Mouse (Mus musculus): ENCODE data around the gene Synpo2.

Gene Synpo2

DNA sequence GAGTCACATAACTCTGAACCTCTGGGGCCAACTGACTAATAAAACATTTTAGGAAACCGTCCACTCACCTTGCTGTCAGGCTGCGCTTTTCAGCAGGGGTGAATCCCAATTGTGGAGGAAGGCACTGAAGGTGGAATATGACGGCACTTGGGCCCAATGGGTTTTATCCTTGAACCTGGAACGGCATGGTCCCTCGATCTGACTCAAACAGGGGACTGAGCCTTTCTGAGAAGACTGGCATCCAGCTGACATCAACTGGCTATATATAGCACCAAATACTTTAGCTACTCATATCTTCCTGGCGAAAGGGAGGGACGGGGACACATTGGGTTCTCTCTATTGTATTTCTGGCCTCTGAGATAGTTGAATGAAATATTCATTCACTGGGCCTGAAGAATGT is 201.2 kb downstream of the Synpo2 start, which contains the start of gene Myoz2:
Gene Myoz2, minus strand, starts transcription at position 264 of the 400 bp plus-strand sequence.
- DNase-seq (ENCODE audit: low spot score in 2 of 2), result no peak

GRCm38 (mm10) chr3:123033804-123034203 is 202.1 kb downstream of the Synpo2 start:
- no peak for DNase-seq (ENCODE audit: low spot score in 2 of 2)

Data from spleen, postnatal 14 days (tissue).